Mouse (Mus musculus): ENCODE measurements around the gene Aagab. TPM values are rescaled to one million over a fixed set of nuclear protein-coding genes. Genes with fewer than 3 reads are reported as not detected.

Aagab gene
- total RNA-seq, 2 experiments from 2014 or later = 13.3 to 25.6 TPM

- no peak for ATAC-seq (ENCODE audit: poor library complexity, severe bottlenecking)
These were observed 66.2 kb downstream of the Aagab start for GRCm38 (mm10) chr9:63668621-63669020.

DNA sequence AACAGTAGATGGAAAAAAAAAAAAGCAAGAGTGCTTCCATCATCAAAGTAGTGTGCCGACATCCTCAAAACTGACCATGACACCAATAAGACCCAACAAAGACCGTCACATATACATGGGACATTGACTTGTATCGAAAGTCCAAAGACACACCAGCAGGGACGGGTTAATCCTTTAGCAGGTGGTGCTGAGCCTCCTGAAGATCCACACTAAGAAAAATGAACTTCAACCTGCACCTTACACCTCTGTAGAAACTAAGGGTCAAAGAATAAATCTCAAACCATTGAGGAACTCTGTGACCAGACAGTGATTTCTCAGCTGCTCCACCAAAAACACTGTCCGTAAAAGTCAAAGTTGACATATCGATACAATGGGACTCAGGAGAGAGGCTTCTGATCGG lies 67.4 kb downstream of the Aagab start:
- no peak for ATAC-seq (ENCODE audit: poor library complexity, severe bottlenecking)

- ATAC-seq (ENCODE audit: poor library complexity, severe bottlenecking) = no peak
These were observed 70.5 kb downstream of the Aagab start for GRCm38 (mm10) chr9:63672797-63673493.

DNA sequence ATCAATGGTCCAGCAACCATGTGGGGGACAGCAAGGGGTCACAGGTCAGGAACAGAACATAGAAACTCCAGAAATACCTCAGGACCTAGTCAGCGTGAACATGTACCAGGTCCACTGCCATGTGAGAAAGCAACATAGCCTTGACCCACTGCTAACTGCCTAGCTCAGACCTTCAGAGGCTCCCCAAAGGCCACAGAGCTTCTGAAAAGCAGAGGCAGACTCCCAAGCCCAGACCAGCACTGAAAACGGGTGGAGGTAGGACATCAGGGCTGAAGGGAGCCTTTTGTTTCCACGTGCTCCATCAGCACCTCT lies 71.0 kb downstream of the Aagab start:
- no peak for ATAC-seq (ENCODE audit: poor library complexity, severe bottlenecking)

DNA sequence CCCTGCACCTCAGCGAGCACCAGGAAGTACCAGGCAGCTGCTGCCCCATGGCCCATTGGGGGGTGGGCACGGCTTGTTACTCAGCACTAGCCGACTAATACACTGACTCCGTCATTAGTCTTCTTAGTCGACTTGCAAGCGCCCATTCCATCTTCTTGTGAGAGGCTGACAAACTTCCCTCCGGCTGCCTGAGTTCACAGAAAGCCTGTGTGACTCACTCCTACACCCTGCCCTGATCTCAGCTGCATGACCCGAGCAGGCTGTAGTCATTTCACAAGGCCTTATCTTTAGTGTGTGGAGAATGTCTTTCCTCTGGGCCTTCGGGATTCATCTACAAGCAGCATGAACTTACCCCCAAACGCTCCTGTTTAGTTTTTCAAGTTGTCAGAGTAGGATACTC lies 72.2 kb downstream of the Aagab start:
- ATAC-seq (ENCODE audit: poor library complexity, severe bottlenecking) = no peak

GRCm38 (mm10) chr9:63677621-63678020 lies 75.2 kb downstream of the Aagab start:
- no peak for ATAC-seq (ENCODE audit: poor library complexity, severe bottlenecking)

GRCm38 (mm10) chr9:63678076-63678475 lies 75.6 kb downstream of the Aagab start:
- ATAC-seq (ENCODE audit: poor library complexity, severe bottlenecking) = peak; percentile 90

GRCm38 (mm10) chr9:63682301-63682700 lies 79.8 kb downstream of the Aagab start:
- ATAC-seq (ENCODE audit: poor library complexity, severe bottlenecking) = no peak

- no peak for ATAC-seq (ENCODE audit: poor library complexity, severe bottlenecking)
These were observed 80.5 kb downstream of the Aagab start for GRCm38 (mm10) chr9:63682943-63683342.

DNA sequence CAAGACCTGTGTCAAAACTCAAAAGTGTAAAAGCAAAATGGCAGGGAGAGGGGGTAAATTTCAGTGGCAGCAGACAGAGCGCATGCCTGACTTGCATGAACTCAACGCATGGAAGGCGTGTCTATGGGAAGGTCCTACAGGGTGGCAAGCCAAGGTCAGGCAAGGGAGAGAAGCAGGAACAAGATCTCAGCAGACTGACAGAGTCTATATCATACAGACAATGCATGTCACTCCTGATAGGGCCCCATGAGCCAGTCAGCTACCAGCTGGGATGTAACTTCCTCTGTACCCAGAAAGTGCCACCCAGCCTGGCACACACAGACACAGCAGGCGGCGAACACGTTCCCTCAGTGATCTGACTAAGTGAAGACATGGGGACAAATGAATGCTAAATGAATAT lies 81.8 kb downstream of the Aagab start:
- ATAC-seq (ENCODE audit: poor library complexity, severe bottlenecking) = peak; percentile 51

DNA sequence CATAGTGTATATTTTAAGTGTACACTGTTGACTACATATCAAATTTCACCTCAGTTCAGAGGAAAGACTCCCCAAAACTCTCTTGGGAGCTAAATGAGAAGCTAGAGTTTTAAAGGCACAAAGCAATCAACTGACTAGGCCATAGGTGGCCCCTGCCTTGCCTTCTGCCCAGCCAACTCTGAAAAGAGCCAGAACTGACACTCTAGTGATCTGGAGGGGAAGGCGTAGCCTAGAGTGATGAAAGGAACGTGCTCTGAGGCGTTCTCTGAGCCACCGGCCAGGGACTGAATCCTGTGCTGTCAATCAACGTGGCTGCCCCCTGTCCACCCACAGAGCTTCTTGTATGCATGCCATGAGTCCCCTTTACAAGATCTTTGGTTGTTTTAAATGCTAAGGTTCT lies 82.9 kb downstream of the Aagab start:
- no peak for ATAC-seq (ENCODE audit: poor library complexity, severe bottlenecking)

GRCm38 (mm10) chr9:63687413-63688015 lies 85.1 kb downstream of the Aagab start:
- ATAC-seq (ENCODE audit: poor library complexity, severe bottlenecking) = no peak

DNA sequence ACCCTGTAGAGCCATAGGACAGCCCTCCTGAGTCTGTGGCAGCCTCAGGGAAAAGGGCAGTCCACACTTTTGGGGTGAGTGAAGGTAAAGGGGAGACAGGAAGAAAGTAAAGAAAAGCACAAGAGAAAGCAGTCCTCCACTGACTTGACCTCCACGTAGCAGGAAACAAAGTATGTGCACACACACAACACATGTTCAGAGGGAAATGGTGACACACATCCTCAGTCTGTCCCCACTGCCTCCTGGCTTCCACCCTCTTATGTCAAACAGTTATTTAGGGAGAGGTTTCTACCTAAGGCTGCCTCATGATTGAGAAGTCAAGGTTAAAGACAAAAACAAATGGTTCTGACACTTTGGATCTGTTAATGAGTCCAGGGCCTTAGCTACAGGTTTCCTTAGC lies 88.1 kb downstream of the Aagab start:
- peak; percentile 97 for ATAC-seq (ENCODE audit: poor library complexity, severe bottlenecking)

- ATAC-seq (ENCODE audit: poor library complexity, severe bottlenecking) = no peak
These were observed 89.5 kb downstream of the Aagab start for GRCm38 (mm10) chr9:63691960-63692359.

Other genes with a start within 250 kb of the Aagab start
- gene Map2k5, start 224.8 kb upstream of the Aagab start, total RNA-seq (2015) = 15.9 and 18.8 TPM in 2 replicates
- 10.4 and 16.9 TPM in 2 replicates for gene Map2k5, start 224.8 kb upstream of the Aagab start, total RNA-seq (2017)
- 13.5 and 19.0 TPM in 2 replicates for gene 2300009A05Rik, start 203.4 kb upstream of the Aagab start, total RNA-seq (2015)
- gene 2300009A05Rik, start 203.4 kb upstream of the Aagab start, total RNA-seq (2017) = 3.1 and 6.2 TPM in 2 replicates
- not detected in 2 replicates for gene Iqch, start 167 bp upstream of the Aagab start, total RNA-seq (2015)
- not detected in 2 replicates for gene Iqch, start 167 bp upstream of the Aagab start, total RNA-seq (2017)
- 9.1 and 15.0 TPM in 2 replicates for gene Smad3, start 155.3 kb downstream of the Aagab start, total RNA-seq (2015)
- 9.7 and 12.7 TPM in 2 replicates for gene Smad3, start 155.3 kb downstream of the Aagab start, total RNA-seq (2017)